Mouse (Mus musculus) mature B cell (primary cell): ENCODE data around the gene Ktn1.

Source experiments
- in situ Hi-C: fragments of 300-500 bp; cut with MboI; formaldehyde crosslinking; loops from 2 replicates; pipeline ENCODE4 v1.14.3; 2019

The Ktn1 gene

DNA sequence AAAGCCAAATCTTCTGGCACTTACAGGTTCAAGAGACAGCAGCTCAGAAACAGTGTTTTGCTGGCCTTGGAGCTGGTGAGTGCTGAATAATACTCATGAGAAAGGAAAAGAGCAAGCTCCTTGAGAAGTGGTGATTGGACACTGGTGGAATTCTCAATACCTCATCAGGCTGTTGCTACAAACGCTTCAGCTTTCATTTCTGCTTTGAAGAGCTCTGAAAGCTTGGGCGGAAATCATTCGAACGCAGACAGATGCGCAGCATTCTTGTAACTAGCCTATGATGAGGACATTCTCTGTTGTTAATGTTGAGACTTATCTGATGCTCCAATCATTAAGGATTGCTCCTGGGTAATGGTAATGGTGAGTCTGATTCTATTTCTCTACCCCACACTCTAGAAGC is at the start of gene Ktn1:
Gene Ktn1 (plus strand): TSS at position 231 of the 400 bp plus-strand sequence.
- in situ Hi-C loops = no loop called here

DNA sequence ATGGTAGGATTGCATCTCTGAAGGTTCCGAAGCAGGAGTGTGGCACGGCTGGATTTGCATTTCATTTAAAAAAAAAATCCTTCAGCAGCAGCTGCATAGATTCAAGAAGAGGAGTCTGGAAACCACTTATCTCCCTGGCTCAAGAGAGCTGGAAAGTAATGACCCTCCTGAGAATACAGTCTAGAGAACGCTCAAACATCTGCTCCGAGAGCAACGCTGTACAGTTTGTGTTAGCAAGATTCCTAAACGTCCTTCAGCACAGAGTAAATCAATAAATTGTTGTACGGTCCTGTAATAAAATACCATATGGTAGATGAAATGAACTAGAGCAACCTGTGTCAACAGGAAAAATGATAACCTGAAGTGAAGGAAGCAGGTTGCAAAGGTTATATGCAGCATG is 35.0 kb upstream of the Ktn1 start:
- in situ Hi-C loops = no loop called here

DNA sequence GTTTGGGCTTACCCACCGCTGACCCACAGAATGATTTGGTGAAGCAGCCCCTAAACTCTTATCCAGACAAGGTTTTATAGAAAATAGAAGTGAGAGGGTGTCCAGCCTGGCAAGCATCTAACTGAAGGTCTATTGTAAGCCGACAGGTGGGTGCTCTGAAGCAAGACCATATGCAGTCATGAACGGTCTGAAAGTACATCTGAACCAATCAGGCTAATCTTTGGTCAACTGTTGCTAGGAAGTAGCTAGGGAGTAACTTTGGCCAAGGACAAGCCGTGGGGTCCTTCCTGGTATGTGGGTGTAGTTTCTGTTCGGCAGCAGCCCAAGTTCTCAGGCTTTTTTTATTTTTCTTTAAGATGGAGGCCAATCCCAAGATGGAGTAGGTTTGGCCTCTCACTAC is 29.4 kb upstream of the Ktn1 start:
- in situ Hi-C loops = no loop called here

DNA sequence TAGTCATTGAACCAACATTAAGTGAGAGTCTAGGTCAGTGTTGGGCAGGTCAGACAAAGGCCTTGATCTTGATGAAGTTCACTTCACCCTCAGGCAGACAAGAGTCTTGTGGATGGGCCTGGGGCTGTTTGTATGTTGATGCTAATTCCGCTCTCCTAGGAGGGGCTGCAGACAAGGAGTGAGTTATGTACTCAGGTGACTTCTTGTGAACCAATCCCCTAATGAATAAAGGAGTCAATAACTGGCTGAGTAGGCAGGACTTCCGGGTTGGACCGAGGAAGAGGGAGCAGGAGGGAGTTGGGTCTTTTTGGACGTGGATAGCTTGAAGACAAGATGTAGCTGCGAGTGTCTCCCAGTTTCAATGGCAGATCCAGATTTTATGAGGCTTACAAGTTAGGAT is 26.3 kb upstream of the Ktn1 start:
- in situ Hi-C loops = no loop called here

DNA sequence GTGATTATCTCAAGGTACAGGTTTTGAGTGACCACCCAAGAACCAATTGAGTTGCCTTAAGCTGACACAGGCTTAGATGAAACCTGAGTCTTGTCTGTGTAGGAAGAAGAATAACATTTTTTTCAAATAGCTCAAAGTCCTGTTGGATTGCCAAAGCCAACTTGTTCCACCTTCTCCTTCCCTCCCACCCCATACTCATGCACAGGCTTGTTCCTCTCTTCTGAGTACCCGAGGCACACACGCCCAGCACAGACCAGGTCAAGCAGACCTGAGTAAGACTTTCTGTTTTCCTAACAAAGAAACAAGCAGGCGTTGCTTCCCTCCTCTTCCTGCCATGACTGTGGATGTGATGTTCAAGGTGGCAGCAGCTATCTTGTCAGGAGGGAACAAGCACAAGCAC is 23.4 kb upstream of the Ktn1 start:
- in situ Hi-C loops = no loop called here

DNA sequence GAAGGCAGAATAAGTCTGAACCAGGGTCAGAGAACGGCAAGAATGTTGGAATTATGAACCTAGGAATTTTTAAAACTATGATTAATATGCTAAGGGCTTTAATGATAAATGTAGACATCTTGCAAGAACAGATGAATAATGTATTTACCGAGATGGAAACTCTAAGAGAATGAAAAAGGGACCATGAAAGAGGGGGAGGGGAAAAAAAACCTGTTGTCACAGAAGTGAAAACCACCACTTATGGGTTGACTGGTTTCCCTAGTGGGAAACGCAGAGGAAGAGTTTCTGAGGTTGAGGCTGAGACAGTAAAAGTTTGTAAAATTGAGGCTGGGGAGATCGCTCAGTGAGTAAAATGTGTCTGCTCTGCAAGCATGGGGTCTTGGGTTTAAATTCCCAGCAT is 22.1 kb upstream of the Ktn1 start:
- in situ Hi-C loops = no loop called here

DNA sequence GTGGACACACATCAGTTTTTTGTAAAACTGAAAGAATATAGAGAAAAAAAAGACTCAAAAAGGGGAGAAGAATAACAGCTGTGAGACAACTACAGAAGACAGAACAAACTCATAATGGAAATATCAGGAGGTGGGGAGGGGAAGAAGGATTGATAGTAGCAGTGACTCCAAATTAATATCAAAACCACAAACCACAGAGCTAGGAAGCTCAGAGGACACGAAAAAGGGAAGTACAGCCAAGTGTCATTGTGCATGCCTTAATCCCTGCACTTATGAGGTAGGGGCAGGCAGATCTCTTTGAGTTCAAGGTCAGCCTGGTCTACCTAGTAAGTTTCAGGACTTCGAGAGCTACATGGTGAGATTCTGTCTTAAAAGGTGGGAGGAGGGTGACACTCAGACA is 21.4 kb upstream of the Ktn1 start:
- in situ Hi-C loops = no loop called here

- in situ Hi-C loops = no loop called here
These were observed 20.9 kb upstream of the Ktn1 start for GRCm38 (mm10) chr14:47627360-47627759.

GRCm38 (mm10) chr14:47632419-47632818 is 15.8 kb upstream of the Ktn1 start:
- in situ Hi-C loops = no loop called here

DNA sequence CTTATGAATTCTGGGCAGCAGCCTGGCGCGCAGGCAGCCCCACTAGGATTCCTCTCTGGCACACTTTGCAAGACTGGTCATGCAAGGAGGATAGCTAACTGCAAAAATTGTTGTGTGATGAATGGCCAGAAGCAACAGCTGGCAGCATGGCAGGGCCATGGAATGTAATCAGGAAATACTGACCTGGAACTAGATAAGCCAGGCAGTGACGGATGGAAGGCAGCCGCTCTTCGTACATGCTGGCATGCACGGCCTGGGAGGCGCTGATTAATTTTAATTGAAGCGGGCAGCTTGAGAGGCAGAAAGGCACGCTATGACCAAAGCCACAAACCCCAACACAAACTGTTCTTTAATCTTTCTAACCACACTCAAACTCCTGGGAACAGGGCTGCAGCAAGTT is 13.8 kb upstream of the Ktn1 start:
- in situ Hi-C loops = no loop called here

DNA sequence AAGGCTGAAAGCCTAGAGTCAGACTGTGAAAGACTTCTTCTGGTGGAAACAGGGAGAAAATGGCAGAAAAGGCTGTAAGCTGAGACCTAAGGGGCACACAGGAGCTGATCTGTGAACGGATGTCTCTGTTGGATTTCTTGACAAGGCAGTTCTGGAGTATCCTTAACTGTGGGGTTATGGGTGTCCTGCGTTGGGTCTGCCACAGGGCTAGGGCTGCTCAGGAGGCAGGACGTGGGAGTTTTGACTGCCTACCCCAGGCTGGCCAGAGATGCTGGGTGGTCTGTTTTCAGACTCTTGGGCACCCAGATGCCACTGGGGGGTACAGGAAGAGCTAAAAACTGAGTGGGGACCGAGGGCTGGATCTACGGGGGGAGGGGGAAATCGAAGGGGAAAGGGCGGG is 13.4 kb upstream of the Ktn1 start:
- in situ Hi-C loops = no loop called here

GRCm38 (mm10) chr14:47638316-47638895 is 9.8 kb upstream of the Ktn1 start:
- in situ Hi-C loops = no loop called here

- in situ Hi-C loops = no loop called here
These were observed 2.6 kb upstream of the Ktn1 start for GRCm38 (mm10) chr14:47645620-47646019.

DNA sequence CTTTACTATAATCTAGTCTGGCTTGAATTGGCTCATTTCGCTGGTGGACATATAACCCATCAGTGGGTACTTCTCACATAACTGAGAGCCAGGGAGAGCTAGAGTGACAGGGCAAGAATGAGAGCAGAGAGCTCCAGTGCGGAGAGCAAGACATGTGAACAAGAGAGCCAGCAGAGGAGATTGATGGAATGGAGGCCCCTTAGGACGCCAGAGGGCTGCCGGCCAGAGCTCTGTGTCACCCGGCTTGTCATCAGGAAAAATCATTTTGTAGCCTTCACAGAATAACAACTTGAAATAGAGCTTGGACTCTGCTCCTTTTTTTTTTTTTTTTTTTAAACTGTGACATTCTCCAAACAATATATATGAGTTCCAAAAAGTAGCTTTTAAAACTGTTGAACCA is 2.0 kb upstream of the Ktn1 start:
- in situ Hi-C loops = no loop called here

- in situ Hi-C loops = no loop called here
These were observed 1.3 kb upstream of the Ktn1 start for GRCm38 (mm10) chr14:47646696-47647516.

- in situ Hi-C loops = no loop called here
These were observed 720 bp downstream of the Ktn1 start for GRCm38 (mm10) chr14:47648706-47649630.

GRCm38 (mm10) chr14:47649631-47650337 is 1.5 kb downstream of the Ktn1 start:
- in situ Hi-C loops = no loop called here

DNA sequence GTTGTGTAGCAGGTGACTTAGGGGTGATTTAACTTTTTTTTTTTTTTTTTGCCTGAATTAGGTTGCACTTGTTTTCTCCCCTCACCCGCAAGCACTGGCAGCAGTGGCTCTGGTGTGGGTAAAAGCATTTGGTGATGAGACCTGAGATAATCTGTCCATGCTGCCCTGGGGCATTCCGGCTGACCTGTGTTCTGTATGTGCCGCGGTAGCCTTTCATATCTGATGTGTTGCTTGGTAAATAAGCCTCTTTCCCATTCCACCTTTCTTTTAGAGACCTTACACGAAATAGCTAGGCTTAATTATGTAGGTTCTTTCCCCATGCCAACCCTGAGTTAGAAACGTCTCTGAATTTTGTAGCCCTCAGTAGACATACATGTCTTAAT is 2.1 kb downstream of the Ktn1 start:
- in situ Hi-C loops = no loop called here

- in situ Hi-C loops = no loop called here
These were observed 3.0 kb downstream of the Ktn1 start for GRCm38 (mm10) chr14:47651272-47651671.

DNA sequence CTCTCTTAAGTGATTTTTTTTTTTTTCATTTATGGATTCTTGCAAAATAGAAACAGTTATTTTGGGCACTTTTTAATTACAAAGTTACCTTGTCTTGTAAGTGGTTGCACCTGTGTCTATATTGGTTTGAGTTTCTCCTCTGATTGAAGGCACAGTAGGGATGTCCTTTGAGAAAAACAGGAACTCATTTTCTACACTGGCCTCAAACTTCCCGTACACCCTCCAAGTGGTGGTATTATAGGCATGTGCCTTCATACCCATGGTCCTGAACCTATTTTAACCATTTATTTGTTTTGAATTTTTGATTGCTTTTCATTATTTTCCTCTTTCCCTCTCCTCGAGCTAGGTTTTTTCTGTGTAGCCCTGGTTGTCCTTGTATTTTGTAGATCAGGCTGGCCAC is 7.2 kb downstream of the Ktn1 start:
- in situ Hi-C loops = no loop called here

DNA sequence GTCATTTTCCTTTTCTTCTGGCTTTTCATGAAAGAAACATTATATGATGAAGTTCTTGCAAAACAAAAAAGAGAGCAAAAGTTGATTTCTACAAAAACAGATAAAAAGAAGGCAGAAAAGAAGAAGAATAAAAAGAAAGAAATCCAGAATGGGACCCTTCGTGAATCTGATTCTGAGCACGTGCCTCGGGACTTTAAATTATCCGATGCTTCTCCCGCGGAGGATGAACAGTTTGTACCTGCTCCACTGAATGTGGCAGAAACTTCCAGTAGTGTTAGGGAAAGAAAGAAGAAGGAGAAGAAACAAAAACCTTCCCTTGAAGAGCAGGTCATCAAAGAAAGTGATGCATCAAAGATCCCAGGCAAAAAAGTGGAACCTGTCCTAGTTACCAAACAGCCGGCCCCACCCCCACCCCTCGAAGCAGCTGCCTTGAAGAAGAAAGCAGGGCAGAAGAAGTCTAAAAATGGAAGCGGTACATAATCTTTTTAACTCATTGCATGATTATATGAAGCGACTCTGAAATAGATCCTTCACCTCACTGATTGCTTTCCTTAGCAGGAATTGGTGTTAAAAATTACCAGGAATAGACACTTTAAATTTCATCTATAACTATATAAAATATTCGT is 15.7 kb downstream of the Ktn1 start:
- in situ Hi-C loops = no loop called here

GRCm38 (mm10) chr14:47664470-47664864 is 16.2 kb downstream of the Ktn1 start:
- in situ Hi-C loops = no loop called here
